Mouse (Mus musculus) adrenal gland (tissue): ENCODE results near the gene Necap1.

ENCODE experiments used
- intact Hi-C: fragments of 180-260 bp; cut with DNase I; formaldehyde crosslinking; loops from one replicate; pipeline ENCODE4 v1.15.1; 2025
- long read RNA-seq, 2 experiments: library from polyadenylated mRNA; unstranded; transcript quantifications; one replicate each; pipeline ENCODE4 v2.0.0; 2020; ENCODE audit warnings: borderline replicate concordance in 1 of 2; ENCODE audit not compliant: insufficient replicate concordance in 1 of 2

The Necap1 gene
- long read RNA-seq, experiment 1, transcript Necap1-201 (8 exons, 2,476 nt), result major isoform, 17 of 27 reads
- long read RNA-seq, experiment 1, partial matches to known transcripts, result 2 of 27 reads
- long read RNA-seq, experiment 1, other reads (novel, unspliced or antisense), result 8 of 27 reads
- long read RNA-seq, experiment 2, transcript Necap1-201 (8 exons, 2,476 nt), result major isoform, 26 of 41 reads
- long read RNA-seq, experiment 2, partial matches to known transcripts, result 8 of 41 reads
- long read RNA-seq, experiment 2, other reads (novel, unspliced or antisense), result 7 of 41 reads

DNA sequence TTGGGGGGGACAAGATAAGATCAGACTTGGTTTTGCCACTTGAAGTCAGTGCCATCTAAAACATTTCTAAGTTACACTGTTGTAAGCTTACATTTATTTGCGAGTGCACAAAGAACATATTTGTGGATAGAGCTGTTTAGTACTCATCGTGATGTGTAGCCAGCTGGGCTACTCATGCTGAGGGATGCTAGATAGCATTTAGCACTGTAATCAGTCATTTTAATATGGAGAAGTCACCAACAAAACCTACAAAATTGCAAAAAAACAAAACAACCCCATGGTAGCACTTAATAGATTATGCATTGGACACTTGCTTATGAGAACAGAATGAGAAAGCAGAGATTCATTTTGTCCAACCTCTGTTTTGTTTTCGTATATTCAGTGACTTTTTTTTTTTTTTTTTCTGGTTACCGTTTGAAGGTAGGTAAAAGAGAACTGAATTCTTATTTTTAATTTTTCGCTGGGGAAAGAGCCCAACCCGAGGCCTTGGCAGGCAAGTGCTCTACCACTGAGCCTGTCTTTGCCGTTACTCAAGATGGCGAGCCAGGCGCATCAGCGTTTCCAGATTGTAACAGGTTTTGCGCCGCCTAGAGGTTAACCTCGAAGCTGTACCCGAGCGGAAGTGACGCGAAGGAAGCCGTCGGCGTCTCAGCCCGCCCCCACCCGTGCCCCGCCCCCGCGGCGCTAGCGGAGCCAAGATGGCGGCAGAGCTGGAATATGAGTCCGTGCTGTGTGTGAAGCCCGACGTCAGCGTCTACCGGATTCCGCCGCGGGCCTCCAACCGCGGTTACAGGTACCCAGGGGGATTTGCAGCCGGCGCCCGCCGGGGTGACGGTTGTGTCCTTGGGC, at the start of gene Necap1:
Necap1 (plus strand) TSS at position 604 of the 849 bp plus-strand sequence.
- intact Hi-C loops, result loop anchor here (5.0 kb wide), 1 partner anchor 42 kb away; no protein-coding TSS in a partner anchor

DNA sequence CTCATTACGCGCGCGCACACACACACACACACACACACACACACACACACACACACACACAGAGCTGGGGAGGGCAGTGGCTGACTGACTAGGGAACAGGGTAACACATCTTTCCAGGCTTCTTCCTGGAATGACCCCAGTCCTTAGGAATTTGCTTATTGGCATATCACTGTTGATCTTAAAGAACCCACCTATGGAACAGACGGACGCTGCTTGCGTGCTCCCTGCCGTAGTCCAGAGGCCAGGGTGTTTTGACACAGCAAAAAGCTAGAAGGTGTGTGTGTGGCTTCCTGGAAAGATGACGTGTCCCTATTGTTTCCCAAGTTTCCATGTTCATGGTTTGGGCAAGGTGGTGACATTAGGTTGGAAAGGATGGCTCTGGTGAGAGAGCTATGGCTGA, 49.1 kb upstream of the Necap1 start:
- intact Hi-C loops, result no loop called here

DNA sequence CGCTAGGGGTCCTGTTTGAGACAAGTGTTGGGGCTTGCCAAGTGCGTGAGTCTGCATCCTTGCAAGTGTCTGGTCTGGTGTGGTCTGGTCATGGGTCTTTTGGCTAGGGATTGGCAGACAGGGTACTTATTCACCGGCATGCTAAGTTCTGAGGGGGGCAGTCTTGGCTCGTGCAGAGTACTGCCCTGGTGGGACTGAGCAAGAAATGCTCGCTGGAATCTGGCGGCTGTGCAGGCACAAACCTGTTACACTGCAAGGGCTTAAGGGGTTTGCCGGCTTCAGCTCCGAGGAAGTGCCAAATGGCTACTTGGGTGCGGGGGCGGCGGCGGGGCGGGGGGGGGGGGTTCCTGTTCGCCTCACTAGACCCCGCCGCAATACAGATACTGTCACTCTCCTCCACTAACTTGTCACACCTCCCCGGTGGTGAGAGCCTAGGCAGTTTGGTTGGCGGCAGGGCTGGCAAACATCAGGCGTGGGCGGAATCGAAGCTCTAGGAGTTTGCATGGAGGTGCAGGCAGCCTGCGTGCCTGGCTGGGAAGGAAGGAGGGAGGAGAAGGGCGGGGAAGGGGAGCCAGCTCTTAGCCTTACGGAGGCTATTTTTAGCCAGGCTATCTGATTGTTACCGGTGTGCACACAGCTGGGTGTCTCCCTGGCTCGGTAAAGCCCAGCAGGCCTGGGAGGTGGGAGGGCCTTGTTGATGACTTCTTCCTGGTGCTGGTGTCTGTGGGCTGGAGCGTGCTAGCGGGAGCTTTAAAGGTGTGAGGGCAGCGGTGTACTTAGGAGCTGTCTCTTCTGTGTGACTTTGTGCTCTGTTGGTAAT, 48.1 kb upstream of the Necap1 start:
- intact Hi-C loops, result no loop called here

DNA sequence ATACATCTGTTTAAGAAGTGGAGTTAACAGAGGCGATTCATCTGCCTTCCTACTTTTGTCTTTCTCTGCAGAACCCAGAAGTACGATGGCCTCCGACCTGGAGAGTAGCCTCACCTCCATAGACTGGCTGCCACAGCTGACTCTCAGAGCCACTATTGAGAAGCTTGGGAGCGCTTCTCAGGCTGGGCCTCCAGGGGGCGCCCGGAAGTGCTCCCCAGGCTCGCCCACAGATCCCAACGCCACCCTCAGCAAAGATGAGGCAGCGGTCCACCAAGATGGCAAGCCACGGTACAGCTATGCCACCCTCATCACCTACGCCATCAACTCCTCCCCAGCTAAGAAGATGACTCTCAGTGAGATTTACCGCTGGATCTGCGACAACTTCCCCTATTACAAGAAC, 46.2 kb upstream of the Necap1 start:
- intact Hi-C loops, result no loop called here

DNA sequence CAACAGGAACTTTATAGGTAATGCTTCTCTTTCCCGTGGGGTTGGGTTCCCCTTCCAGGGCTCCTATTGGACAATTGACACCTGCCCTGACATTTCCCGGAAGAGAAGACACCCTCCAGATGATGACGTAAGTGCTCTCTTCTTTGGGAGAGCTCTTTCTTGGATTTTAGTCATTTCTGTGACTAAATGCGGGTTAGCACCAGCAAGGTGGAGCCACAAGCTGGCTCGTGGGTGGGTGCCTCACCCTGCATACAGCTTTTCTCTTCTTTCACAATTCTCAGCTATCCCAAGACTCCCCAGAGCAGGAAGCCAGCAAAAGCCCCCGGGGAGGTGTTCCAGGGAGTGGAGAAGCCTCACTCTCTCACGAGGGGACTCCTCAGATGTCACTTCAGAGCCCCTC, 41.4 kb upstream of the Necap1 start:
- intact Hi-C loops, result loop anchor here (5.0 kb wide), 1 partner anchor 39 kb away; the partner anchor contains the start of gene Necap1

DNA sequence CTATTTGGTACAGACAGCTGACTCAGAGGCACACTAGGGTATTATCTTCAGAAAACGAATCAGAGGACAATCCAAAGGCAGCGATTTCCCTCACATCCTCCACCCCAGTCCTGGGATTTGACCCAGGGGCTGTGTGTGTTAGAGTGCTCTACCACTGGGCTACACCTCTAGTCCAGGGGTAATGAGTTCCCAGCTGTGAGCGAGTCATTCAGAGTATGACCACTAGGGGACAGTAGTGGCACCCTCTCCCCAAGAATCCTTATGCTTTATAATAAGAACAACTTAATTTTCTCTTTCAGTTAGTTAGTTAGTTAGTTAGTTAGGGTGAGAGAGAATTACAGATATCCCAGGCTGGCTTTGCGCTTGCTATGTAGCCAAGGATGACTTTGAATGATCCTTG, 39.9 kb upstream of the Necap1 start:
- intact Hi-C loops, result loop anchor here (5.0 kb wide), 1 partner anchor 38 kb away; the partner anchor contains the start of gene Necap1

DNA sequence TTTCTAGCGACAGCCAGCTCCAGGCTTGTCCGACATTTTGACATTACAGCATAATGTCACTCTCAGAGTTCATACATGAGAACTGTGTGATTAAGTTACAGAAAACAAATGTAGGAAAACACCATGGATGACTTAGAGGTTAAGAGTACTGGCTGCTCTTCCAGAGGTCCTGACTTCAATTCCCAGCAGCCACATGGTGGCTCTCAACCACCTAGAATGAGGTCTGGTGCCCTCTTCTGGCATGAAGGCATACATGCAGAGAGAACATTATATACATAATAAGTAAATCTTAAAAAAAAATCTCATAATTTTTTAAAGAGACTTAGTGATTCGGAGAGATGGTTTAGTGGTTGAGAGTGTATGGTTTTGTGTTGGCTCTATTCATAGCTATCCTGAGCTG, 37.3 kb upstream of the Necap1 start:
- intact Hi-C loops, result no loop called here

DNA sequence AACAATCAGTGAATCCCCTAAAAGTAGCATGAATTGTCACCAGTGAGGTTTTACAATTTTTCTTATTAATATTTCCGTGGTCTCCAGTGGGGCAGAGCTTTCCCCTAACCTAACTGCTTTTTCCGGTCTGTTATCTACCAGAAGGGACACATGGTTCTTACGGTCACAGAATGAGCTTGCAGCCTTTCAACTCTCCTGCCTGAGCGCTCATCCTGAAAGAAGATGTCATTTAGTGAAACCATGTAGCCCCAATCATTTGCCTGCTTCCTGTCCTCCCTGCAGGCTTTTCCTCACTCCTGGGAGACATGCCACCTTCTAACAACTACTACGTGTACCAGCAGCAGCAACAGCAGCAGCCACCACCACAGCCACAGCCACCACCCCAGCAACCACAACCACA, 36.7 kb upstream of the Necap1 start:
- intact Hi-C loops, result no loop called here

DNA sequence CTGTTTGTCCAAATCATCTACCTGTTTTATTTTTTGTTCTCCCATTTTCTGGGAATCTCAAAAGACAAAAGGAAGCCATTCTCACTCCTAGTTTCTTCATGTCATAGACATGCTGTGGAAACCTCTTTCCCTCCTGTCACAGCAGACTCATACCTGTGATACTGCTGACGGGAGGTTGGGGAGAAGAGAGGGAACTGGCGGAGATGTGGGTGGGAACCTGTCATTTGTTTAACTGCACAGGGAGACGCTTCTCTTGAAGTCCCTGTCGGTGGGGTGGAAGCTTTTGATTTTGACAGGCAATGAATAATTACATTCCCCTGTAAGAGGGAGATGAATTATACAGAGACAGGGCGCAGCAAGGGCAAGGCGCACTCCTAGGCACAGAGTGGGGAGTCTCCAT, 30.5 kb upstream of the Necap1 start:
- intact Hi-C loops, result no loop called here

DNA sequence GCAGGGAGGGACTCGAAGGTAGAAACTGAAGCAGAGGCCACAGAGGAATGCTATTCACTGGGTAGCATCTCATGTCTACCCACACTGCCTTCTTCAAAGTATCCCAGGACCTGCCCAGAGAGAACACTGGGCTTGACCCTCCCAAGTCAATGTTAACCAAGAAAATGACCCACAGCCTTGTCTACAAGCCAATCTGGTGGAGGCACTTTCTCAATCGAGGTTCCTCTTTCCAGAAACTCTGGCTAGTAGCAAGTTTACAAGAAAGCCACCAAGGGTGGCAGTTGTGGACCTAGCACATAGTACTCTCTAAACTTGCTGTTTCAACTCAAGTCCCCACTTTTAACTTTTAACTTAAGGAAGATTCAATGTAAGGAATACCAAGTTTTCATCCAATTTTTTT, 21.6 kb upstream of the Necap1 start:
- intact Hi-C loops, result no loop called here

DNA sequence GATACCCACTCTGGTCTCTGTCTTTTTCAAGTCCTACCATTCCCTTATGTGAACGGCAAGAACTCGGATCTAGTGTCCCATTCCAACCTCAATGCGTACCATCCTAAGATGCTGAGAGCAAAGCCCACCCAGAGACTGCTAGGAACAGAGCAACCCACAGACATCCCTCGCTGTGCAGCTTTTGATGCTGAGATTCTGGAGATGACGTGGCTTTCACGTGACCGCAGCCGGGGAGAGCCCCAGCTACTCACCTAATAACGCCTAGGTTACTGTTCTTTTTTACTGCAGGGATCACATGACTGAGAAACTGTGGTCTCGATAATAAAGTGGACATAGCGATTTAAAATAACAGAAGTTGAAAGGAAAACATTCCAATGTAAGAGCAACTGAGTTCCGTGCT, 19.7 kb upstream of the Necap1 start:
- intact Hi-C loops, result no loop called here

DNA sequence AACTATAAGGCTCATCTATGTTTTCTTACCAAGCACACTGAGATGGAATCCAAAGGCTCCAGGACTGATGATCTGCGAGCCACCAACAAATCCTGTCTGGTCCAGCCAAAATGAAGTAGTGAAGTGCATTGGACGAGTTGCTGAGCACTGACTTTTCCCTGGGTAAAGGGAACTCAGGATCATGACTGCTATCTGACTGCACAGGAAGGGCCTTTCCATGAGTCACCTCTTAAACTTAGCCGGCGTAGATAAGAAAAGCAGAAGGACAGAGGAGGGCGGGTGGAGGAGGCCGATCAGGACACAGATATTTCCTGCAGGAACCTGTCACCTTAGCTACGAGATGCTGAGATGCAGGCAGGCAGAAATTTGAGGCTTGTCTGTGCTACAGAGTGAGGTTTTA, 18.3 kb upstream of the Necap1 start, which contains the start of gene C3ar1:
C3ar1 (minus strand) TSS at position 207 of the 400 bp plus-strand sequence.
- intact Hi-C loops, result no loop called here

DNA sequence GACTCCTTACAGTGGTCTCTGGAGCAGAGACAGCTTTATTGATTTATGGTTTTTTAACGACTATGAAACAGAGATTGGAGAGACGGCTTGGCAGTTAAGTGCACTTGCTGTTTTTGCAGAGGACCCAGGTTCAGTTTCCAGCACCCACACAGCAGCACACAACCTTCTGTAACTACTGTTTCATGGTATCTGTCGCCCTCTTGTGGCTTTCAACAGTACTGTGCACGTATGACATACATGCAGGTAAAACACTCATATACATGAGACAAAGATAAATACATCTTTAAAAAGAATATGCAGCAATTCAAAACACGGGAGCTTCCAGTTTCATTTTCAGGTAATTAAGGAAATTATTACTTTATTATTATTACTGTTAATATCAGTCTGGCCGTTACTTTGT, 11.8 kb upstream of the Necap1 start:
- intact Hi-C loops, result no loop called here

DNA sequence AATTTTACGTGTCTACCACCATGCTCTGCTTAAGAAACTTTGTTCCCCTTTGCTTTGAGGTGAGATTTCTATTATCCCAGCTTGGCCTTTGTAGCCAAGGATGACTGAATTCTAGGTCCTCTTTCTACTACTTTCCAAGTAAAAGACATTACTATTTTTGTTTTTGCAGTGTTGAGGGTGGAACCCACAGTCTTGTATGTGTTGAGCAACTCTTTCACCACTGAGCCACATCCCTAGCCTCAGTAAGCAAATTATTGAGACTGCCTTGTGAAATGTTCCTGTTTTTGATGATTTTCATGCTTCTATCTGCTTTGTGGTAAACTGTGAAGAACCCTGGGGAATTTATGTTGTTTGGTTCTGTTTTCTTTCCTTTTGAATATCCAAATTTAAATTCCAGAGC, 11.4 kb upstream of the Necap1 start:
- intact Hi-C loops, result no loop called here

DNA sequence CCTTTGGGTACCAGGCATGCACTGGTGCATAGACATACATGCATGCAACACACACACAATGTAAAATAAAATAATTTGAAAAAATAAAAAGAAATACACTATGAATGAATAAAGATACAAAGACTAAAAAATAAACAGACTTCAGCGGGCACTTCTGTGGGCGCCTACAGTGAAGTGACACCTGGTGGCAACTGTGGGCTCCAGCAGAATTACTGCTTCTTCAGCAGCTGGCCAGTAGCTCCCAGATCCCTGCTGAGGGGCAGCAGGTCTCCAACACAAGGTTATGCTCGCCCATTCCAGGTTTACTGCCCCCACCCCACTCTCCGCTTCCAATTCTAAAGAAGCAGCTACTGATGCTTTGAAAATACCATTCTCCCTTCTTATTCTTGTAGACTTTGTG, 6.4 kb upstream of the Necap1 start:
- intact Hi-C loops, result no loop called here

DNA sequence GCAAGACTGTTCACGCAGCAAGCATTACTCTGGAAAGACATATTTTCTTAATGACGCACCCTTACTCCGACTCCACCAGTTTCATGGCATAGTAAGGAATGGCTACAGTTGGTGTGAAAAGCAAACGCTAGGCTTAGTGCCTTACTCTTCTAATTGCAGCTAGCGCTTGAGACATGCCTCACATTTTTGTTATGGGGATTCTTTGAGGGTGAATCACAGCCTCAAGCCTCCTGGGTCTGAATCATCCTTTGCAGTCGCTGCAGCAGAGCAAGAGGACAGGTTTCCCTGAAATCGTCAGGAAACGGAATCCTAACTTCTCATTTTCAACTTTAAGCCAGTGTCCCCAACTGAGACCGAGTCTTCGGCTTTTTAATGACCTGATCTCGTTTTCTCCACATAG, 4.4 kb upstream of the Necap1 start:
- intact Hi-C loops, result loop anchor here (5.0 kb wide), 1 partner anchor 38 kb away; no protein-coding TSS in a partner anchor

DNA sequence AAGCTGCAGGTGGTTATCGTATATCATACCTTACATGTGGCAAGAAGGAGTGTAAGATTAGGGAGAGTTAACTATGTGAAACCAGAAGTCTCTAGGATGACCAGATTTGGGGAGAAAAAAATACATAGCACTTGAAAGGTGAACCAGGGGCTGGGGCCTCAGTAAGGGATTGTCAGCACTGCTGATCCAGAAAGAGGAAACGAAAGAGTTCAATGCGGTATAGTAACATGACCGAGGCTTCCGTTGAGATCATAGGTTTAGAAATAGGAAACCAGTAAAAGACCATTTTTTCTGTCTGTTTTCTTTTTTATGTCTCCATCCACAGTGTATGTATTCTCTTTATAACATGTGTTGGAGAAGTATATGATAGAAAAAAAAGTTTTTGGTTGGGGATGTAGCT, 1.5 kb upstream of the Necap1 start:
- intact Hi-C loops, result loop anchor here (5.0 kb wide), 1 partner anchor 40 kb away; no protein-coding TSS in a partner anchor

DNA sequence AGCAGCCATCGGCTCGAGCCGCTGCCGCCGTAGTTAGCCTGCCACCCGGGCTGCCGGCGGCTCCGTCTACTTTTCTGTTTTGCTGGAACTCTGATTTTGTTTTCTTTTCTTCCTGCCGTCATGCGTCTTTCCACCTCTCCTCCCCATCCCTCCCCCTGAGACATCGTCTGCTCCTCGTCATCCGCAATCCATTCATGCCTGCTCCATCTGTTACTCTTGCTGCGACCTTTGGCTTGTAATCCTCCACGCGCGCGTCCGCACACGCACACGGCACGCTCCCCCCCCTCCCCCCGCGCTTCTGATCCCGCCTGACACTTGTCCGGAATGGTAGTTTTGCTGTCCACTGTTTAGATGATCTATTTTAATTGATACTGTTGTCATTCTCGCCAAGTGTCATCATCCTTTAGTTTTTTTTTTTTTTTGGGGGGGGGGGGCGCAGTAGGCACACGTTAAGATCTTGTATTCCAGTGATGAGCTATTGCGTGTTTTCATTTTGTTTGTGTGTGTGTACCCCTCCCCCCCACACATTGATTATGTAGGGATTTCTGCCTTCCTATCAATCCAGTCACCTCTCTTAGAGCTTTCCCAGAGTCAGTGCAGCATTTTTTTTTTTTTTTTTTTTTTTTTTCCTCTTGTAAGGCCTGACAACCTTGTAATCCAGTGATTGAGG, 581 bp downstream of the Necap1 start:
- intact Hi-C loops, result loop anchor here (5.0 kb wide), 2 partner anchors 43 to 73 kb away; partner anchors contain the start of gene Slc2a3

DNA sequence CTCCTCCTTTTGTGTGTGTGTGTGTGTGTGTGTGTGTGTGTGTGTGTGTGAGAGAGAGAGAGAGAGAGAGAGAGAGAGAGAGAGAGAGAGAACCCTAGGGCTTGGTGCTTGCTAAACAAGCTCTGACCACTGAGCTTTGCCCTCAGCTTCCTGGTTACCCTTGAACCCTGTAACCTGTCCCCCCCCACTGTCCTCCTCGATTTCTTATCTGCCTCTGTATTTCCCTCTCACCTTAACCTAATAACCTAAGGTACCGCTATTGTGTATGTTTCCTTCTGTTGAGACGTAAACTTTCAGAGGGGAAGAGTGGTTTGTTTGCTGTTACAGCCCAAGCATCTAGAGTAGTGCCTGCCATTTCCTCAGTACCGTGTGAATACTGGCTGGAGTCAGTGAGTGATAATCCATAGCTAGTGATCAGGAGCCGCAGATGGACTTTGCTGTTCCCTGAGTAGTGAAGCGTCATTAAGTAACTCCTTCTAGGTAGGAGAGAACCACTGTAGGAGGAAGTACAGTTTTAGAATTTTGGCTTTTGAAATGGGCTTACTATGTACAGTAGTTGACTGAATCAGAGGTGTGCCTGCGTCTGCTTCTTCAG, 5.0 kb downstream of the Necap1 start:
- intact Hi-C loops, result loop anchor here (5.0 kb wide), 1 partner anchor 77 kb away; the partner anchor contains the start of gene Slc2a3
